Mouse (Mus musculus) heart, embryonic 16.5 days (tissue): ENCODE data around the gene Raver1. TPM values are rescaled to one million over a fixed set of nuclear protein-coding genes. Genes with fewer than 3 reads are reported as not detected.
A peak's percentile ranks its signal among the peaks of the same experiment; 100 is the strongest.

ENCODE experiments used
- ATAC-seq: fragments of 200-750 bp; cut with Nextera tagmentation; replicated peaks from 2 replicates; pipeline ENCODE4 v1.8.0; 2017; ENCODE audit warnings: moderate number of reproducible peaks; ENCODE audit not compliant: insufficient read depth, low FRiP score; ENCODE audit errors: extremely low read depth
- H3K27ac ChIP-seq: fragments of 300-500 bp; sonication (generic); 2 replicates; pipeline ENCODE4 v1.5.1; 2014; ENCODE audit warnings: mild to moderate bottlenecking, low read length, control low read depth, moderate library complexity
- H3K27me3 ChIP-seq: fragments of 300-500 bp; sonication (generic); 2 replicates; pipeline ENCODE4 v1.6.1; 2014; ENCODE audit warnings: low read length, mixed read lengths; ENCODE audit not compliant: control insufficient read depth, insufficient read depth
- H3K36me3 ChIP-seq: fragments of 300-500 bp; sonication (generic); 2 replicates; pipeline ENCODE4 v1.6.1; 2014; ENCODE audit not compliant: control insufficient read depth, insufficient read depth
- H3K4me1 ChIP-seq: fragments of 300-500 bp; sonication (generic); 2 replicates; pipeline ENCODE4 v1.6.1; 2014; ENCODE audit warnings: low read length, mixed read lengths; ENCODE audit not compliant: control insufficient read depth, insufficient read depth
- H3K4me2 ChIP-seq: fragments of 300-500 bp; sonication (generic); 2 replicates; pipeline ENCODE4 v1.6.1; 2014; ENCODE audit warnings: low read depth, mild to moderate bottlenecking, control low read depth, low read length
- H3K4me3 ChIP-seq: fragments of 300-500 bp; sonication (generic); 2 replicates; pipeline ENCODE4 v1.5.1; 2014; ENCODE audit warnings: mild to moderate bottlenecking, control low read depth, low read length
- H3K9ac ChIP-seq: fragments of 300-500 bp; sonication (generic); 2 replicates; pipeline ENCODE4 v1.6.1; 2014; ENCODE audit warnings: low read length, control low read depth
- H3K9me3 ChIP-seq: fragments of 300-500 bp; sonication (generic); replicated peaks from 2 replicates; pipeline ENCODE4 v1.6.1; 2016; ENCODE audit warnings: low read length; ENCODE audit not compliant: control insufficient read depth
- WGBS: fragments of 180-500 bp; shearing (Covaris S2); extraction: QIAGEN DNeasy Blood & Tissue Kit; methylation state at CpG from one replicate; pipeline ENCODE4 v1.1.7; 2014; 5-methylcytosine and 5-hydroxymethylcytosine counted together
- polyA plus RNA-seq: library from polyadenylated mRNA; unstranded; fragments of >200 nt; fragmentation: Nextera tagmentation; extraction: Ambion mirVana; gene quantifications from 2 replicates; pipeline ENCODE4 v1.2.1, GENCODE M21; 2015

Gene Raver1
- polyA plus RNA-seq, 1 experiment from 2014 or later = 49.3 TPM

DNA sequence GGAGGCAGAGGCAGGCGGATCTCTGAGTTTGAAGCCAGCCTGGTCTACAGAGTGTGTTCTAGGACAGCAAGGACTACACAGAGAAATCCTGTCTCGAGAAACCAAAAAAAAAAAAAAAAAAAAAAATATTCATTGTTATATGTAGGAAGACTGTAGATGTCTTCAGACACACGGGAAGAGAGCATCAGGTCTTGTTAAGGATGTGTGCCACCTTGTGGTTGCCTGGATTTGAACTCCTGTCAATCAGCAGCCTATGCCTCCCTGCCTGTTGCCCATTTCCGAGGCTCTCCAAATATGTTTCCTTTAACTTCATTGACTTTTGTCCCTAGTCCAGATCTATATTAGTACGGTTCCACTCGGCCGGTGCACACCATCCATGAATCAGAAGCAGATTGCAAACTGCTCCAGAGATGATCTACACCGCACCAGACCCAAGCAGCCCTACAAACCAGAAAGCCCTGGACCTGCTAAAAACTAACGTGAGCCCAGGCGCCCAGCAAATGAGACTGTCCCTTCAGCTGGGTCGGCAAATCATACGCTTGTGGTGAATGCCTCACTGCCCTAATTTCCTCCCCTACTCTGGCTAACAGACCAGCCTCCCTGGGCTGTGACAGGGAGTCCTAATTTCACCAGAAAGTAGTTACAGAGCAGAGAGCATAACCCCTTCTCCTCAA lies 40.4 kb upstream of the Raver1 start:
- 75% methylated on average over 12 of the region's 12 CpGs for WGBS

DNA sequence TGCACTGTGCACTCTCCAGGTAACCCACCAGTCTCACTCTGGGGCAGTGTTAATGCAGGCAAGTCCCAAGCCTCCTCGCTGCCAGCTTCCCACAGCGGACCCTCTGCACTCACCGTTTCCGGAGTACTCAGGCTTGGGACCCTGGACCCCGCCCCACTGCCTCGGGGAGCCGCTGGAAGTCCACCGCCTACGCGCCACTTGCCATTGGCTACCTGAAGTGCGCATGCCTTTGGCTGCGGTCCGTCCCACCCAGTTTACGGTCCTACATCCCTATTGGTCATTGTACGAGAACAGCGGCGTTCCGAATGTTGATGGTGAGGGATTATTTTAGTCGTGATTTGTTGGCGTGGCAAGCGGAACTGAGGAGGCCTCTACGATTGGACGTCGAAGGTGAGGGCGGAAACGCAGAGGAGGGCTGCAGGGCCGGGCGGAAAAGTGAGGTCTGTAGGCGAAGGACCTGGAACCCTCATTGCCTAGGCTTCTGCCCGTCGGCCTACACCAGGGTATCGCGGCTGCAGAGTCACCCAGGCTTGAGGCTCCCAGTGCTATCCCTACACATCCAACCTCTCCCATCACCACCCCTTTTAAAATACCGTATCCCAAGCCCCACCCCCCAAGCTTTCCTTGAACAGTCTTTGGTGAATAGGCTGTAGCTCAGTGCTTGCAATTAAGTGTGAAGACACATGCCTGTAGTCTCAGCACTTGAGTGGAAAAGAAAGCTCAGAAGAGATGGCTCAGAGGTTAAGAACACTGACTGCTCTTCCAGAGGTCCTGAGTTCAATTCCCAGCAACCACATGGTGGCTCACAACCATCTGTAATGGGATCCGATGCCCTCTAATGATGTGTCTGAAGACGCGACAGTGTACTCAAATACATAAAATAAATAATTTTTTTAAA lies 39.5 kb upstream of the Raver1 start, which contains the start of gene Tyk2:
TSS of gene Tyk2 (minus strand) at position 185 of the 898 bp plus-strand sequence.
- Histone ChIP-seq H3K4me3 (peak within 1 kb of the TSS; percentile 64), H3K9ac (peak within 1 kb of the TSS; percentile 82), H3K4me1 (peaks cover 21% of the 10 kb centered on the region), H3K4me2 (peak within 1 kb of the TSS; percentile 81), H3K27me3 (no peaks in the 10 kb centered on the region), H3K36me3 (peaks cover 8% of the 10 kb centered on the region; the same call in 1 of the 2 replicates), H3K27ac (peak within 1 kb of the TSS; percentile 74), H3K9me3 (no peaks in the 10 kb centered on the region)
- 5% methylated on average over 37 of the region's 37 CpGs for WGBS
- ATAC-seq = peak; percentile 90

More for the DNA sequence above, 40.4 kb upstream of the Raver1 start:
- H3K9me3 ChIP-seq = no peaks in the 10 kb centered on the region
- ATAC-seq = no peak
- no peak overlapping the region for H3K4me3 ChIP-seq
- H3K36me3 ChIP-seq = peaks cover 4% of the 10 kb centered on the region; the same call in 1 of the 2 replicates
- no peak overlapping the region for H3K27ac ChIP-seq
- no peaks in the 10 kb centered on the region for H3K27me3 ChIP-seq
- H3K9ac ChIP-seq = no peak overlapping the region
- no peak overlapping the region for H3K4me2 ChIP-seq
- H3K4me1 ChIP-seq = peaks cover 19% of the 10 kb centered on the region

DNA sequence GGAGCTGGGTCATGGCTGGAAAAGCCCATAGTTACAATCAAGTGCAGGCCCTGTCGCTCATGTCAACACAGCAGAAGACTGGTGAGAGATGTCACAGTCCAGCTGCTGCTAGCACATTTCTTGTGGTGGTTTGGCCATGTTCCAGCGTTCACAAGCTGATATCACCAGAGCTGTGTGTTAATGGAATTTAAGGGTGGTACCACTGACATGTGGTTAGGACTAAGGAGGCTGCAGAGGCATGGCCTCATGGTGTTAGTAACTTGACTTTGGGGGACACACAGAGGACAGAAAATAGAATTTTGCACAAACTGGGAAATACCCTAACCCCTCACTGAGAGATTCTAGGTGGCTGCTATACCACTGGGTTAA lies 34.4 kb upstream of the Raver1 start:
- Histone ChIP-seq H3K9me3 (no peaks in the 10 kb centered on the region), H3K36me3 (peaks cover 24% of the 10 kb centered on the region), H3K27ac (peak overlapping the region; percentile 87), H3K27me3 (no peaks in the 10 kb centered on the region), H3K4me3 (no peak overlapping the region), H3K9ac (peak overlapping the region; percentile 11; the same call in 1 of the 2 replicates), H3K4me1 (peaks cover 20% of the 10 kb centered on the region), H3K4me2 (0 out of 2 replicates have a peak overlapping the region, but pooled peaks have one; percentile 10)
- WGBS = 17% methylated on average over 2 of the region's 2 CpGs
- ATAC-seq = peak; percentile 69

DNA sequence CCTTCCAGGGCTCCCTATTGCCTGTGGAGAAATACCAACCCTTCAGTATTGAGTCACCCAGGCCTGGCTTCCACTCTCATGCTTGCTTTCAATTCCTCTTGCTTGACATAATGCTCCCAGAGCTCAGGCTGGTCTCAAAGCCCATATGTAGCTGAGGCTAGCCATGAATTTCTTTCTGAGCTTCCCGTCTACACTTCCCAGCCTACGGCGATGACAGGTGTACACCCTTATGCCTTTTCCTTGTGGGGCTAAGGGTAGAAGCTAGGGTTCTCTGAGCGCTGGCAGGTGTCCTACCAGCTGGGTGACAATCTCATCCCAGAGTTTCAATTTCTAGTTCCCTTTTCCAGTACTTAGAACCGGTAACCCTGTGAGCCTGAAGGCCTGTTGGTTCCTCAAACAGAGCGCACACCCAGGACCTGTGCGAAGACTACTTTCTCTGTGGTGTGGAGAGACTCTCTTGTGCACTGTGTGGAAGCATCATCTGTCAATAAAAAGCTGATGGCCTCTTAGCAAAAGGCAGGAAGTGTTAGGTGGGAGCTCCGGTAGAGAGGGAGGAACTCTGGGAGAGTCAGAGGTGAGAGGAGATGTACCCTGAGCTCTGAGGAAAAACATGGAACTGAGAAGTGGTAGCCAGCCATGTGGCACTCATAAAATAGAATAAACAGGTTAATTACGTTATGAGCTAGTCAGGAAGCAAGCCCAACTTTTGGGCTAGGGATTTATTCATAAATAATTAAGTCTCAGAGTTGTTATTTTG lies 33.9 kb upstream of the Raver1 start:
- WGBS = 70% methylated on average over 9 of the region's 9 CpGs
- Histone ChIP-seq H3K4me2 (0 out of 2 replicates have a peak overlapping the region, but pooled peaks have one; percentile 10), H3K4me1 (peaks cover 20% of the 10 kb centered on the region), H3K9ac (0 out of 2 replicates have a peak overlapping the region, but pooled peaks have one; percentile 34), H3K36me3 (peaks cover 24% of the 10 kb centered on the region), H3K27me3 (no peaks in the 10 kb centered on the region), H3K27ac (peak overlapping the region; percentile 87), H3K9me3 (no peaks in the 10 kb centered on the region), H3K4me3 (no peak overlapping the region)
- ATAC-seq = no peak

DNA sequence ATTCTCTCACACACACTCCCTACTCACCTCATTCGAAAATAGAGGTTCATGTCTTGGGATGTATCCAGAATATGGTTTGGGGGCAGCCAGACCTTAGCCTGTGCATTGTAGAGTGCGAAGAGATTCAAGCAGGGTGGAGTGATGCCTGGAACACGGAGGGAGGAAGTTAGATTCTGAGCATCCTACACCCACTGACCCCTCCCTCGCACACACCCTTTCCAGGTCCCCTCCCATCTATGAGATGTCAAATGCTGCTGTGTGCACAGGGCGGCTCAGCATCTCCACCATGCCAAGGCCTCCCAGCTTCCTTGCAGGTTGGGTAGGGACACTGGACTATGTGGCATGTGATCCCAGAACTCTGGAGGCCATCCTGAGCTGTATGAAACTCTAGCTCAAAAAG lies 33.0 kb upstream of the Raver1 start:
- no peaks in the 10 kb centered on the region for H3K27me3 ChIP-seq
- no peak for ATAC-seq
- 84% methylated on average over 5 of the region's 5 CpGs for WGBS
- H3K27ac ChIP-seq = no peak overlapping the region
- no peak overlapping the region for H3K4me3 ChIP-seq
- no peaks in the 10 kb centered on the region for H3K9me3 ChIP-seq
- H3K9ac ChIP-seq = no peak overlapping the region
- H3K36me3 ChIP-seq = peaks cover 29% of the 10 kb centered on the region
- no peak overlapping the region for H3K4me2 ChIP-seq
- H3K4me1 ChIP-seq = peaks cover 14% of the 10 kb centered on the region

DNA sequence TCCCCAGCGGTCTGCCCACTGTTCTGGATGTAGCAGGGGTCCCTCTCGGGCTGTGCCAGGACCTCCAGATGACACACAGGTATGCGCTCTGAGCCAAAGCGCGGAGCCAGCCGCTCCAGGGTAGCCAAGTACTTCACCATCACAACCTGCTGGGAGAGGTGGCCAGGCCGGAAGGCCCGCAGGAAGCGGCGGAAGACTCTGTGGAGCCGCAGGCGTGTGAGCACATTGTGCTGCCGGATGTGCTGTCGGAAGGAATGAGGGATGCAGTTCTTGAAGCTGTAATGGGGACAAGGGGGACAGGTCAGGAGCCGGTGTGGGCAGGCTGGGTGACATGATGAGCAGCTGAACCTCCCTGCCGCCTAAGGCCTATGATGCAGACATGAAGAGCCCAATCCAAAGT lies 29.7 kb upstream of the Raver1 start:
- 88% methylated on average over 16 of the region's 16 CpGs for WGBS
- no peak overlapping the region for H3K4me3 ChIP-seq
- peaks cover 10% of the 10 kb centered on the region for H3K4me1 ChIP-seq
- H3K27ac ChIP-seq = no peak overlapping the region
- H3K9me3 ChIP-seq = no peaks in the 10 kb centered on the region
- H3K9ac ChIP-seq = no peak overlapping the region
- peaks cover 26% of the 10 kb centered on the region for H3K36me3 ChIP-seq
- no peaks in the 10 kb centered on the region for H3K27me3 ChIP-seq
- no peak for ATAC-seq
- H3K4me2 ChIP-seq = no peak overlapping the region

DNA sequence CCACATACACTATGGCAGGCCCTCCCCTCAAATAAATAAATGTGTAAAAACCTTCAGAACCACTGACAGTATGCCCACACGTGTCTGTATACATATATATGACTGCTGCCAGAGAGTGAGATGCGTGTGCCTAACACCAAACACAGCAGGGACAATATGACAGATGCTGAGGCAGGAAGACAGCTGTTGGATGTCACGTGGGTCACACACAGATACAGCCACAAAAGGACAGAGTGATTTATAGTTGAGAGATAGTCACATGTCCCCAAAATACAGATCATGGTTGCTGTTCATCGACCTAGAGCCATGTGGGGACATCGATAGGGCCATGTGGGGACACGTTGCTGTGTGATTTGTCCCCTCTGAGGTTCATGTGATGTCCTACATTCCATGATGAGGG lies 25.3 kb upstream of the Raver1 start:
- Histone ChIP-seq H3K4me1 (no peaks in the 10 kb centered on the region), H3K4me3 (no peak overlapping the region), H3K36me3 (peaks cover 17% of the 10 kb centered on the region; the same call in 1 of the 2 replicates), H3K27ac (no peak overlapping the region), H3K4me2 (no peak overlapping the region), H3K9ac (no peak overlapping the region), H3K9me3 (no peaks in the 10 kb centered on the region), H3K27me3 (no peaks in the 10 kb centered on the region)
- 84% methylated on average over 6 of the region's 6 CpGs for WGBS
- no peak for ATAC-seq

DNA sequence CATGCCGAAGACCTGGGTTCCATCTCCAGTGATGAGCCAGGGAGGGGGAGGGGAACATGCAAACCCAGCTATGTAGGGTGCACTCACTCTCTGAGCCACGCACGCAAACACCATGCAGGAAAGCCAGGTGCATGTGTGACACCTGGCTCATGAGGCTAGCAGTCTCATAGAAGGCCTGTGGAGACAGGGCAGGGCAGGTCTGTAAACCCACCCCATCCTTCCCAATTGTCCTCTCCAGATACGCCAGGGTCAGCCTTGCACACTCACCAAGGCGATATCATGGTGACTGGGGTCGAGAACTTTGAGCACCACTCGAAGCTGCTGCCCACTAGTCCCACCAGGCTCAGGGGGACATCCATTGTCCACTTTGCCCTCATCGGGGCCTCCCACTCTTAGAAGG lies 23.3 kb upstream of the Raver1 start:
- H3K4me1 ChIP-seq = no peaks in the 10 kb centered on the region
- H3K9me3 ChIP-seq = no peaks in the 10 kb centered on the region
- no peaks in the 10 kb centered on the region for H3K27me3 ChIP-seq
- H3K4me2 ChIP-seq = no peak overlapping the region
- no peak overlapping the region for H3K27ac ChIP-seq
- ATAC-seq = no peak
- no peak overlapping the region for H3K9ac ChIP-seq
- H3K4me3 ChIP-seq = no peak overlapping the region
- peaks cover 12% of the 10 kb centered on the region; the same call in 1 of the 2 replicates for H3K36me3 ChIP-seq
- 89% methylated on average over 8 of the region's 8 CpGs for WGBS
